Mouse (Mus musculus) forebrain, embryonic 14.5 days (tissue): ENCODE measurements around the gene Slc26a8. TPM values are rescaled to one million over a fixed set of nuclear protein-coding genes. Genes with fewer than 3 reads are reported as not detected.
A peak's percentile ranks its signal among the peaks of the same experiment; 100 is the strongest.

Source experiments
- ATAC-seq: fragments of 200-750 bp; cut with Nextera tagmentation; 2 replicates; pipeline ENCODE4 v1.8.0; 2017; ENCODE audit warnings: mild to moderate bottlenecking, moderate library complexity
- DNase-seq: peaks from one replicate; pipeline ENCODE4 v3.0.0-alpha.2; 2015; ENCODE audit warnings: low spot score
- H3K27ac ChIP-seq: fragments of 300-500 bp; sonication (generic); 2 replicates; pipeline ENCODE4 v1.5.1; 2014; ENCODE audit warnings: low read depth, mild to moderate bottlenecking, control low read depth, low read length, moderate library complexity
- H3K27me3 ChIP-seq: fragments of 300-500 bp; sonication (generic); replicated peaks from 2 replicates; pipeline ENCODE4 v1.6.1; 2014; ENCODE audit warnings: low read length, control low read depth, mixed read lengths; ENCODE audit not compliant: control insufficient read depth, insufficient read depth
- H3K36me3 ChIP-seq: fragments of 300-500 bp; sonication (generic); 2 replicates; pipeline ENCODE4 v1.6.1; 2014; ENCODE audit warnings: low read length, control low read depth; ENCODE audit not compliant: control insufficient read depth, insufficient read depth
- H3K4me1 ChIP-seq: fragments of 300-500 bp; sonication (generic); 2 replicates; pipeline ENCODE4 v1.6.1; 2014; ENCODE audit warnings: antibody characterized with exemption, low read length, control low read depth; ENCODE audit not compliant: control insufficient read depth, insufficient read depth
- H3K4me2 ChIP-seq: fragments of 300-500 bp; sonication (generic); 2 replicates; pipeline ENCODE4 v1.6.1; 2014; ENCODE audit warnings: mild to moderate bottlenecking, control low read depth, low read length
- H3K4me3 ChIP-seq: fragments of 300-500 bp; sonication (generic); 2 replicates; pipeline ENCODE4 v1.5.1; 2014; ENCODE audit warnings: low read depth, low read length, control low read depth
- H3K9ac ChIP-seq: fragments of 300-500 bp; sonication (generic); 2 replicates; pipeline ENCODE4 v1.6.1; 2014; ENCODE audit warnings: mild to moderate bottlenecking, low read length, control low read depth, moderate library complexity
- H3K9me3 ChIP-seq: fragments of 300-500 bp; sonication (generic); replicated peaks from 2 replicates; pipeline ENCODE4 v1.6.1; 2016; ENCODE audit warnings: low read length, control low read depth, mixed read lengths; ENCODE audit not compliant: control insufficient read depth
- WGBS: fragments of 180-500 bp; shearing (Covaris S2); extraction: QIAGEN DNeasy Blood & Tissue Kit; methylation state at CpG from one replicate; pipeline ENCODE4 v1.1.7; 2014; 5-methylcytosine and 5-hydroxymethylcytosine counted together
- polyA plus RNA-seq: library from polyadenylated mRNA; unstranded; fragments of >200 nt; fragmentation: Nextera tagmentation; extraction: Ambion mirVana; gene quantifications from 2 replicates; pipeline ENCODE4 v1.2.1, GENCODE M21; 2014

Slc26a8 gene
- polyA plus RNA-seq, 1 experiment from 2014 or later = 0.88 TPM

- WGBS = 4% methylated on average over 1 of the region's 1 CpGs
- DNase-seq = no peak
These were observed 6.4 kb downstream of the Slc26a8 start for GRCm38 (mm10) chr17:28683601-28684000.

GRCm38 (mm10) chr17:28682311-28683084 lies 7.5 kb downstream of the Slc26a8 start:
- Histone ChIP-seq H3K27ac (no peak overlapping the region), H3K9ac (no peak overlapping the region), H3K4me3 (no peak overlapping the region), H3K27me3 (no peaks in the 10 kb centered on the region), H3K9me3 (no peaks in the 10 kb centered on the region), H3K4me2 (no peak overlapping the region), H3K36me3 (no peaks in the 10 kb centered on the region), H3K4me1 (no peaks in the 10 kb centered on the region)
- ATAC-seq (no peak), DNase-seq (no peak)
- WGBS = 67% methylated on average over 13 of the region's 13 CpGs

More at GRCm38 (mm10) chr17:28683601-28684000, 6.4 kb downstream of the Slc26a8 start:
- Histone ChIP-seq H3K36me3 (no peaks in the 10 kb centered on the region), H3K4me1 (no peaks in the 10 kb centered on the region), H3K9ac (no peak overlapping the region), H3K4me2 (no peak overlapping the region), H3K27me3 (0 out of 2 replicates have a peak, but pooled peaks cover 3% of the 10 kb centered on the region), H3K9me3 (no peaks in the 10 kb centered on the region), H3K27ac (no peak overlapping the region), H3K4me3 (no peak overlapping the region)
- no peak for ATAC-seq

GRCm38 (mm10) chr17:28659564-28659963 lies 30.5 kb downstream of the Slc26a8 start:
- Histone ChIP-seq H3K4me3 (no peak overlapping the region), H3K27me3 (no peaks in the 10 kb centered on the region), H3K4me1 (peaks cover 9% of the 10 kb centered on the region; the same call in 1 of the 2 replicates), H3K9me3 (no peaks in the 10 kb centered on the region), H3K4me2 (no peak overlapping the region), H3K9ac (no peak overlapping the region), H3K27ac (no peak overlapping the region; the same call in 1 of the 2 replicates), H3K36me3 (no peaks in the 10 kb centered on the region)
- ATAC-seq = no peak
- WGBS = 39% methylated on average over 6 of the region's 6 CpGs
- DNase-seq = peak; percentile 49

- peak; percentile 93 for DNase-seq
- peak overlapping the region; percentile 3; the same call in 1 of the 2 replicates for H3K4me2 ChIP-seq
- no peaks in the 10 kb centered on the region for H3K9me3 ChIP-seq
- no peak overlapping the region for H3K9ac ChIP-seq
- H3K4me1 ChIP-seq = peaks cover 9% of the 10 kb centered on the region; the same call in 1 of the 2 replicates
- H3K36me3 ChIP-seq = no peaks in the 10 kb centered on the region
- no peak overlapping the region for H3K4me3 ChIP-seq
- peak; percentile 89 for ATAC-seq
- H3K27ac ChIP-seq = peak overlapping the region; percentile 73
- no peaks in the 10 kb centered on the region for H3K27me3 ChIP-seq
- WGBS = 8% methylated on average over 4 of the region's 4 CpGs
These were observed 32.1 kb downstream of the Slc26a8 start for GRCm38 (mm10) chr17:28657936-28658335.

GRCm38 (mm10) chr17:28650268-28650667 lies 39.8 kb downstream of the Slc26a8 start:
- Histone ChIP-seq H3K27me3 (no peaks in the 10 kb centered on the region), H3K4me2 (no peak overlapping the region)
- no peak for DNase-seq

GRCm38 (mm10) chr17:28648607-28649370 lies 41.2 kb downstream of the Slc26a8 start:
- ATAC-seq (no peak), DNase-seq (peak; percentile 28)
- no peak overlapping the region for H3K27ac ChIP-seq
- 59% methylated on average over 6 of the region's 6 CpGs for WGBS
- no peaks in the 10 kb centered on the region for H3K36me3 ChIP-seq
- no peak overlapping the region for H3K9ac ChIP-seq
- no peak overlapping the region for H3K4me3 ChIP-seq
- no peaks in the 10 kb centered on the region for H3K27me3 ChIP-seq
- no peaks in the 10 kb centered on the region for H3K4me1 ChIP-seq
- H3K4me2 ChIP-seq = no peak overlapping the region
- H3K9me3 ChIP-seq = no peaks in the 10 kb centered on the region

More at GRCm38 (mm10) chr17:28650268-28650667, 39.8 kb downstream of the Slc26a8 start:
- Histone ChIP-seq H3K9me3 (no peaks in the 10 kb centered on the region), H3K4me3 (no peak overlapping the region), H3K27ac (no peak overlapping the region), H3K4me1 (no peaks in the 10 kb centered on the region), H3K36me3 (no peaks in the 10 kb centered on the region), H3K9ac (no peak overlapping the region)
- WGBS = 75% methylated on average over 3 of the region's 3 CpGs
- ATAC-seq = no peak

GRCm38 (mm10) chr17:28646221-28646620 lies 43.8 kb downstream of the Slc26a8 start:
- DNase-seq (no peak), ATAC-seq (no peak)
- H3K9ac ChIP-seq = no peak overlapping the region
- H3K9me3 ChIP-seq = no peaks in the 10 kb centered on the region
- no peaks in the 10 kb centered on the region for H3K27me3 ChIP-seq
- H3K36me3 ChIP-seq = no peaks in the 10 kb centered on the region
- no peak overlapping the region for H3K4me2 ChIP-seq
- H3K27ac ChIP-seq = no peak overlapping the region
- no peaks in the 10 kb centered on the region for H3K4me1 ChIP-seq
- 76% methylated on average over 3 of the region's 3 CpGs for WGBS
- no peak overlapping the region for H3K4me3 ChIP-seq

GRCm38 (mm10) chr17:28644112-28644511 lies 45.9 kb downstream of the Slc26a8 start:
- no peaks in the 10 kb centered on the region for H3K36me3 ChIP-seq
- 60% methylated on average over 4 of the region's 4 CpGs for WGBS
- no peak for ATAC-seq

GRCm38 (mm10) chr17:28643697-28644096 lies 46.3 kb downstream of the Slc26a8 start:
- H3K9me3 ChIP-seq = no peaks in the 10 kb centered on the region
- 39% methylated on average over 3 of the region's 3 CpGs for WGBS

More at GRCm38 (mm10) chr17:28644112-28644511, 45.9 kb downstream of the Slc26a8 start:
- no peak overlapping the region for H3K9ac ChIP-seq
- H3K9me3 ChIP-seq = no peaks in the 10 kb centered on the region
- H3K4me1 ChIP-seq = no peaks in the 10 kb centered on the region
- no peak overlapping the region for H3K4me2 ChIP-seq
- no peaks in the 10 kb centered on the region for H3K27me3 ChIP-seq
- DNase-seq = no peak
- H3K4me3 ChIP-seq = no peak overlapping the region
- H3K27ac ChIP-seq = no peak overlapping the region

More at GRCm38 (mm10) chr17:28643697-28644096, 46.3 kb downstream of the Slc26a8 start:
- ATAC-seq = no peak
- Histone ChIP-seq H3K27me3 (no peaks in the 10 kb centered on the region), H3K4me1 (no peaks in the 10 kb centered on the region), H3K27ac (no peak overlapping the region), H3K4me3 (no peak overlapping the region), H3K9ac (no peak overlapping the region), H3K4me2 (no peak overlapping the region), H3K36me3 (no peaks in the 10 kb centered on the region)
- no peak for DNase-seq
